Mouse (Mus musculus) A20 (cell line): ENCODE data around the gene Taf1c.

ENCODE experiments used
- DNase-seq: peaks from one replicate; pipeline ENCODE4 v3.0.0-alpha.2; 2011; ENCODE audit warnings: low read depth, low spot score

Gene Taf1c

GRCm38 (mm10) chr8:119604996-119605395, at the start of gene Taf1c:
Gene Taf1c (minus strand): TSS chr8:119605222.
- peak; percentile 93 for DNase-seq

DNA sequence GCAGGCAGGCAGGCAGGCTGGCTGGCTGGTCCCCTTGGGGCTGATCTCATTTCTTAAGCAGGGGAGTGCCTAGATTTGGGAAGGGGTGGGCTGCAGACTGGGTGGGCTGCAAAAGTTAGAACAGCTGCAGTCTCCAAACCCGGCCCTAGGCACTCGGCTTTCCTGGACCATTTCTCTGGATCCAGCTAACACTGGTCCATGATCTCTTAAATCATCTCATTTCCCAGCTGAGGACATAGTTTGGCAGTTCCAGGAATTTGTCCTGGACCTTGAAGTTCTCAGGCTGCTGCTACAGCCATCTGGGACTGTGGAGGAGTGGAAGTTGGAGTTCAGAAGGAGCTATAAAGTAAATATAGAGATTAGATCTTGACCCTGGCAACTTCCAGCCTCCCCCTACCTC, 46.3 kb upstream of the Taf1c start:
- no peak for DNase-seq

DNA sequence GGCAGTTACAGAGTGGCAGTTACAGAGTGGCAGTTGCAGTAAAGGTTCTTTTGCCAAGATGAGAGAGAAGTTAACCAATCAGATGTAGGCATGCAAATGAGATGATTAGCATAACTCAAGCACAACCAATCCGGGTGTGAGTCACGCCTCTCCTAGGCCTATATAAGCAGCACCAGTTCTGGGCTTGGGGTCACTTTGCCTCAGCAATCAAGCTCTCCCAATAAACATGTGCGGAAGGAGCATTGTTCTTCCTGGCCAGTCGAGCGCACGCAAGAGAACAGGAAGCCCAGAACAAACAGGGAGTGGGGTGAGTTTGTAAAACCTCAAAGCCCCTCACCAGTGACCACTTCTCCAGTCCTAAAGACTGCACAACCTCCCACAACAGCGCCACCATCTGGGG, 41.8 kb upstream of the Taf1c start:
- no peak for DNase-seq

- no peak for DNase-seq
Observed at GRCm38 (mm10) chr8:119646197-119646596, 41.2 kb upstream of the Taf1c start.

DNA sequence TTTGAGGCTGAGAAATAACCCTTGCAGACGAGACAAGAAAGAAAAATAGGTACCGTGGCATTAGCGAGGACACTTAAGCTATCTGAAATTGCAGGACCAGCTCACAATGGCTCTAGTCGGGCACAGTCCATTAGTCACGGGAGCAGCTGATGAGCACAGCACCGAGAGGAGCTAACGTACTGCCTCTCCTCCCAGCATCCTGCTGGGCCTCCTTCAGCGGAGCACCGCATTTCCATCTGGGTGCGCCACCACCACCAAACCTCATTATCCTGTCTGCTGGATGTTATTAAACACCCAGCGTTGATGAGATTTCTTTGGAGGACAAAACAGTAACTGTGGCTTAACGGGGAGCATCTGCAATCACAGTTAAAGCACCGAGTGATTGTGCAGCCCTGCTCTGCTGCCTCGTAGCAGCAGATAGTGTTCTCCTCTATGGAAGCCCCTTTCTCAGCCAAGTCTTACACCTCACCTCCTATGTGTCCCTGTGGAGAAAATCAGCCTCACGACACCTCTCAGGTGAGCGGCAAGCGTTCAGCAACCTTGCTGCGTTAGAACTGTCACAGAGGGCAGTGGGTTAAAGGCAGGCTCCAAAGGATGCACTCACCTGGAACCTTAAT, 40.1 kb upstream of the Taf1c start:
- DNase-seq = no peak

- DNase-seq = no peak
Observed at GRCm38 (mm10) chr8:119644429-119644960, 39.5 kb upstream of the Taf1c start.

DNA sequence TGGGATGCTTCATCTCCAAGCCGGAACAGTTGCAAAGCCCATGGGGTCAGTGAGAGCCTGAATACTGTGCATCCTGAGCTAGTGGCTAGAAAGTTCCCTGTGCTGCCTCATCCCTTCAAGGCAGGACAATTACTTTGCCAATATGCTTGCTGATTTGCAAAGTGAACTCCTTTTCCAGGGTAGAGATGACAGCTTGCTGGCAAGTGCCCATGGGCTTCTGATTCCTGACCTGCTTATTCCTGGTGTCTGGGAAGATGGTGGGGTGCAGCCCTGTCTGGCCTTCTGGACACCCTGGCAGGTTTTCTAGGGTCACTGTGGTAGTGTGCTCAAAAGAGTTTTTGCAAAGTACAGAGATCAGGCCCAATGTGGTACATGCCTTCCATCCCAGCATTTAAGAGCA, 37.9 kb upstream of the Taf1c start:
- no peak for DNase-seq

GRCm38 (mm10) chr8:119641058-119641457, 36.0 kb upstream of the Taf1c start:
- DNase-seq = no peak

DNA sequence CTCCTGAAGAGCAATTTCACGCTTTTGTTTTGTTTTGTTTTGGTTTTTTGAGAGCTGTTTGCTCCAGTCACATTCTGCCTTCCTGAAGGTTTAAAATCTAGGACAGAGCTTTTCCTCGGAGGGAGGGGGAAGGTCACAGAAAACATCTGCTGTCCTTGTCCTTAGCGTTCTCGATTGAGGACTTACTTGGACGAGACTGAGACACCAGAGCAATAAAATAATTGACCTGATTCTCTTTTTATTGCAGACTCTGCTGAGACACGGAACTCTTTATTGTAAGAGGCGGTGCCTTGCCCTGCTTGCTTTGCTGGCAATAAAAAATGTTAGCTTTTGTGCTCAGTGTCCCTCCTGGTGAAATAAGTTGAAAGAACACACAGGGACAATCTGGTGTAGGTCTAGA, 34.8 kb upstream of the Taf1c start:
- DNase-seq = no peak

GRCm38 (mm10) chr8:119638261-119638660, 33.2 kb upstream of the Taf1c start:
- no peak for DNase-seq

DNA sequence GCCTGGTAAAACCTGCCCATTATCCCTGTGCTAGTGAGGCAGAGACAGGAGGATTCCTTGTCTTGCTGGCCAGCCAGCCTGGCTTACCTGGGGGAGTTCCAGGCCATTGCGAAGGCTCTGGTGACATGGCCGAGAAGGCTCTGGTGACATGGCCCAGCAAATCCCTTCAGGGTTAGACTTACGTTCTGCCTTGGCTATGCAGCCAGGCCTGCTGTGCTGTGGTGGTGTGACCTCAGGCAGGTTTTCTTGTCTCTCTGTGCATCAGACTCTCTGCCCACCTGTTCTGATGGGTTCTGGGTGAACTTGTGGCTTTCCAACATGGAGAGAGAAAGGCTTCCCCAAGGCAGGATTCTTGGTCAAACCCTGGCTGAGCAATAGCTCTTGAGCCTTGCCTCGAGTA, 32.4 kb upstream of the Taf1c start:
- no peak for DNase-seq

GRCm38 (mm10) chr8:119636766-119637165, 31.7 kb upstream of the Taf1c start:
- DNase-seq = no peak

GRCm38 (mm10) chr8:119635958-119636357, 30.9 kb upstream of the Taf1c start:
- DNase-seq = no peak

DNA sequence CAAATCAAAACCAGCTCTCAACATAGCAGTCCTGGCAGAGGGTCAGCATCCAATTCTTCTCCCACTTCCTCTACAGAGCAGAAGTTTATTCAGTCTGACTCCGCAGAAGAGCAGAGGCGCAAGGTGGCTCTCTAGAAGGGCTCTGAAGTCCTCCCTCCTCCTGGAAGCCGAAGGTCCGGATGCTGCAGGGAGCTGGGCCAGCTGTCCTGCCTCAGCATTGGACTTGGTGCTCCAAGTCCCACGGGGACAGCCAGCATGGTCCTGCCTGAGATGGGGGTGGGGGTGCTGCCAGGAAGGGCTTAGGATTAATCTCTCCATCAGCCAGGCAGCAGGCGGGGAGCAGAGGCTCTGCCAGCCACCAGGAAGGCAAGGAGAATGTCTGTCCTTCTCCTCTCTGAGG, 30.4 kb upstream of the Taf1c start, which contains the start of gene Kcng4:
Kcng4 (minus strand) TSS at position 303 of the 400 bp plus-strand sequence.
- no peak for DNase-seq

DNA sequence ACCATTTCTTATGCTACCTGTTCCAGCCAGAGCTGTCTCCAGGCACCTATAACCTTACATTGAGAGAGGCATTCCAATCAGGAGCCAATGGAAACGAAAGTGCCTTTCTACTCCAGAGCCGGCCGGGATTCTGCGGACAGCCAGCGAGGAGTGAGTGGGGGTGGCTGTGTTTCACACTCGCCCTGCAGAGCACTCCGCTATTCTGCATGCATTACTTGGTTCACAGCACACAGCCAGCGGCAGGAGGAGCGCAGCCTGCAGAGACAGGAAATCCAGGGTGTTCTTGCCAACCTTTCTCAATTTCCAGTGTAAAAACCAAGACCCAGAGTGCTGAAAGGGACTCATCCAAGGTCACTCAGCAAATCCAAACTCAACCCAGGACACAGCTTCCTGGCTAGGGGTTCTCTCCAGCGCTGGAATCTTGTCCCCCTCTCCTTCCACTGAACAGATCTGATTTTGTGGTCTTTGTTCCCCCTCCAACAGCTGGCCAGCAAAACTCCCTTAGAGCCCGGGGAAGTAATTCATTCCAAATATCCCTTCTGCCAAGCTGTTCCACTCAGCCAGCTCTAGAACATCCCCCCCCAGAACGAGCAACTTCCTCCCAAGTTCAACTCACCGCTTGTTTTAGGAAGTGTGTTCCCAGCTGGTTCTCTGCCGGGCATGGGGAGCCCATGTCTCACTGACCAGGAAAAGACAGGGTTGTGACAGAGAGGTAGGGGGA, 29.8 kb upstream of the Taf1c start:
- no peak for DNase-seq

- DNase-seq = no peak
Observed at GRCm38 (mm10) chr8:119632909-119633308, 27.9 kb upstream of the Taf1c start.

DNA sequence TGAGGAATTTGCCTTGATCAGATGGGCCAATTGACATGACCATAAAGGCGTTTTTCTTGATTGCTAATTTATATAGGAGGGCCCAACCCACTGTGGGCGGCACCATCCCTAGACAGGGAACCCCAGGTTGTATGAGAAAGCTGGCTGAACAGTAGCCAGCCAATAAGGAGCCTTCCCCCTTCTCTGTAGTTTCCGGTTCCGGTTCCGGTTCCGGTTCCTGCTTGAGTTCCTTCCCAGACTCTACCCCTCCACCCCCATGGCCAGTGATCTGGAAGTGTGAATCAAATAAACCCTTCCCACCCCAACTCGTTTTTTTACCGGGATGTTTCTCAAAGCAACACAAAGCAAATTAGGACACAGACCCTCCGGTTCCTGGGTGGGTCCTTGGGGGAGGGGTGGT, 27.2 kb upstream of the Taf1c start:
- DNase-seq = no peak

DNA sequence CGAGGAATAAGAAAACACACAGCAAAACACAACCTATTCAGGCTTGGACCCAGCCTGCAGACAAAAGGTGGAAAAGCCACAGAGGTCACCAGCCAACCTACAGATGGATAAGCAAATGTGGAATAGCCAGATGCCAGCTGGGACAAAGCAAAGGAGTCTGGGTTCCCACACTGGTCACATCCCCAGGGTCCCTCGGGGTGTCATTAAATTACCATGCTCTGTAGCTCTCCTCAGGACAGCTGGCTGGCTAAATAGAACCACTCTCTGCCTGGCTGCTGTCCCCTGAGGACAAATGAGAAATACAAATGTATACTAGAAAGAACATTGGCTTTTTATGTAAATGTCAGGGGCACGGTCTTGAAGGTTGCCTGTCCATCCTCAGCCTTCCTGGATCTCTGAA, 25.8 kb upstream of the Taf1c start:
- DNase-seq = no peak

- no peak for DNase-seq
Observed at GRCm38 (mm10) chr8:119627613-119628359, 22.8 kb upstream of the Taf1c start.

DNA sequence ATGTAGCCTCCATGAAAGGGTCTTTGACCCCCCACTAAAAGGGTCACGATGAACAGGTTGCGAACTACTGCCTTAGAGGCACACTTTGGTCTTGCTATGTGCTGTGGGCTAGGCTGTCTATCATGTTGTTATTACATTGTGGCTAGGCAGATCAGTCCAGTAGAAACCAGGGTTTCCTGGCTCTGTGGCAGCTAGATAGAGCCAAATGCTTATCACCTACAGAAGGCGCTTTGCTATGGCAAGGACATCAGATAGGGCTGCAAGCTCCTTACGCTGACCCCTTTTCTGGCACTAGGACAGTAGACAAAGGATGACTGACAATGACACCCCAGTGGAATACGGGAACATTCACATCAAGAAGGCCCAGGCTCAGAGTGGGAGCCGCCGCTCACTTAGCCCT, 22.2 kb upstream of the Taf1c start:
- DNase-seq = no peak

GRCm38 (mm10) chr8:119625788-119626187, 20.8 kb upstream of the Taf1c start:
- DNase-seq = no peak

DNA sequence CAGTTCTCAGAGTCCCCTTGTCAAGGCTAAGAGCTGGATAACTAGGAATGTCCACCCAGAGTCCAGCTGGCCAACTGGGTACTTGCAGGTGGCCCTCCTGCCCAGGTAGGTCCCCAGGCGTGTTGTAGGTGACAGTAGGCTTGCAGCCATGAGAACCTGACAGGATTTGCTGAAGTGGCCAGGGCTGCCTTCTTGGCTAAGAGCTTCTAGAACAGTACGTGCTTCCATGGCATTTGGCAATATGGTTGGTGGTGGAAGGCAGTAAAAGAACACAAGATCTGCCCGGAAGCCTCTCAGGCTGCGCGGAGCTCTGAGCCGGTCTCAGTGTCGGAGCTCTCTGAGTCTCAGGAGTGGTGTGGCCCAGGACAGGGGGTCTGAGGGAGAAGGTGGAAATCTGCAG, 19.9 kb upstream of the Taf1c start:
- DNase-seq = no peak

DNA sequence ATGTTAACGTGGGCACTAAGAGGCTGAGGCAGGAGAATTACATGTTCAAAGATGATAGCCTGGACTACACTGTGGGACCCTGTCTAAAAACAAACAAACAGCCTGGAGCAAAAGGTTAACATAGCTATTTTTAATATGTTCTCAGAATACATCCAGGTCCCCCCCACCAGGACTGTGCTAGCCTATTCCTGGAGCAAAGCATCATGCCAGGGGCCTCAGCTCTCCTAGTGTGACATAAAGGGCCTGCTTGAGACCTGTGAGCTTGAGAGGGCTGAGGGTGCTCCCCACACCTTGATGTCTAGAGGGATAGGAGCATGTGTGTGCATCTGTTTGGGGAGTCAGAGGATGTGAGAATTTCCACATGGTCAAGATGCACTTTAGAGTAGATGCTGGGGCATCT, 18.7 kb upstream of the Taf1c start:
- no peak for DNase-seq
